Mouse (Mus musculus): Measurements from ENCODE around the gene Caap1.

Gene Caap1

GRCm38 (mm10) chr4:94476749-94477399 lies 79.7 kb downstream of the Caap1 start:
- DNase-seq: no peak

GRCm38 (mm10) chr4:94473286-94473685 lies 83.3 kb downstream of the Caap1 start:
- DNase-seq: no peak

GRCm38 (mm10) chr4:94459424-94459823 lies 97.2 kb downstream of the Caap1 start:
- DNase-seq: no peak

- no peak for DNase-seq
These were observed 101.7 kb downstream of the Caap1 start for GRCm38 (mm10) chr4:94454857-94455256.

All from cerebellum, postnatal 14 days (tissue).